In the genomic region with DNA sequence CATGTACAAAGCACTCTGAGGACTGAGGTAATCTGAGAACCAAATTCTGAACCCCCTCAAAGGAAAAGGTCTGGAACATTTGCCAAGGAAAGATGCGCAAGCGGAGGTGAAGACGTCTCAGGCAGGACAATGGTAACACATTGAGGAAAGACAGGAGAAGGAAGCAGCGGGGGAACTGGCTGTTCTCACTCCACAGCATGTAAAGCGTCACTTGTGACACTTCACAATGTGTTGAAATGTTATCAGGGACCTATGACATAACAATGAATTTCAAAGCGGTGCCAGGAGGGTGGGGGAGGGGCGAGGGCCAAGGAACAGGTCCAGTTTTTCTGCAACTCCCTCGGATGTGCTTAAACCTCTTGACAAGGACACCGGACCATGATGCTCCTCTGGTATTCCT, we compare ENCODE assay signal across 34 mouse cellular contexts.
A peak's percentile ranks its signal among the peaks of the same experiment; 100 is the strongest.
DNase-seq lines count a peak whose midpoint lies in the region; ATAC-seq lines count a peak whose summit lies in the region.
"Had no signal": no experiment of that assay in that cellular context is flagged by ENCODE, and none has a peak within 500 bp of the region (broad histone marks: within the 10 kb centered on the region; RNA-seq: fewer than 3 reads in every experiment).

No protein-coding gene starts in this region.

- DNase-seq in heart, adult 9 months (ENCODE audit: low spot score in 2 of 2), result peak; percentile 12 to 18
- DNase-seq in heart, postnatal 10 days, result peak; percentile 36 to 42
- DNase-seq in embryo, embryonic 10.5 days (ENCODE audit: low spot score), result no peak
- DNase-seq in gastrocnemius, postnatal 10 days, result no peak
- no peak for DNase-seq in gastrocnemius, postnatal 14 days
- DNase-seq: adrenal gland, postnatal 10 days; cerebellum, adult 9-10 months; cerebellum, postnatal 36 days; embryo, embryonic 11 days; kidney, adult 8-10 months; kidney, postnatal 4 days; layer of hippocampus, postnatal 36 days; liver; lung, adult 2 months; lung, postnatal 10 days; retina, postnatal 1 day; right cerebral cortex, postnatal 25 days; thymus, adult 18-20 months; thymus, postnatal 25 days had no signal

- intact Hi-C loops in heart, postnatal 10 days (cut with DNase I), result loop anchor here (5.0 kb wide), 1 partner anchor 217 kb away; no protein-coding TSS in a partner anchor
- intact Hi-C loops in gastrocnemius, postnatal 14 days (cut with DNase I; ENCODE audit: low total_unique reads), result no loop called here

- no peaks in the 10 kb centered on the region for H3K36me3 ChIP-seq in heart, embryonic 11.5 days (ENCODE audit: control insufficient read depth, insufficient read depth, low read length)
- H3K36me3 ChIP-seq in heart, embryonic 13.5 days, result no peaks in the 10 kb centered on the region
- H3K36me3 ChIP-seq: embryonic facial prominence, embryonic 12.5 days; hindbrain, embryonic 12.5 days; midbrain, embryonic 10.5 days; midbrain, embryonic 15.5 days; neural tube, embryonic 15.5 days; stomach, embryonic 15.5 days had no signal

- peaks cover 5% of the 10 kb centered on the region for H3K4me1 ChIP-seq in heart, embryonic 11.5 days (ENCODE audit: control insufficient read depth, insufficient read depth, low read length)
- H3K4me1 ChIP-seq in heart, embryonic 13.5 days, result peaks cover 24% of the 10 kb centered on the region
- H3K4me1 ChIP-seq: embryonic facial prominence, embryonic 12.5 days; hindbrain, embryonic 12.5 days; midbrain, embryonic 10.5 days; midbrain, embryonic 15.5 days; neural tube, embryonic 15.5 days; stomach, embryonic 15.5 days had no signal

- no peaks in the 10 kb centered on the region for H3K27me3 ChIP-seq in heart, embryonic 11.5 days (ENCODE audit: control insufficient read depth, insufficient read depth, low read length)
- H3K27me3 ChIP-seq in heart, embryonic 13.5 days (replicated peaks), result peaks cover 21% of the 10 kb centered on the region
- H3K27me3 ChIP-seq: embryonic facial prominence, embryonic 12.5 days; hindbrain, embryonic 12.5 days; midbrain, embryonic 15.5 days; neural tube, embryonic 15.5 days; Patski; stomach, embryonic 15.5 days had no signal

- ATAC-seq in heart, embryonic 11.5 days (replicated peaks; ENCODE audit: insufficient number of reproducible peaks, low FRiP score, low TSS enrichment), result no peak
- peak; percentile 37; the same call in 1 of the 2 replicates for ATAC-seq in heart, embryonic 13.5 days (ENCODE audit: extremely low read depth, insufficient number of reproducible peaks, low FRiP score, low TSS enrichment)
- ATAC-seq: forebrain, embryonic 14.5 days; hindbrain, postnatal 0 days; intestine, embryonic 16.5 days; midbrain, embryonic 15.5 days; Patski had no signal

- H3K4me3 ChIP-seq in heart, embryonic 11.5 days (ENCODE audit: low read depth, low read length), result no peak overlapping the region
- no peak overlapping the region for H3K4me3 ChIP-seq in heart, embryonic 13.5 days
- H3K4me3 ChIP-seq: embryonic facial prominence, embryonic 12.5 days; hindbrain, embryonic 12.5 days; midbrain, embryonic 10.5 days; midbrain, embryonic 15.5 days; neural tube, embryonic 15.5 days; stomach, embryonic 15.5 days had no signal

- H3K9ac ChIP-seq in heart, embryonic 11.5 days (ENCODE audit: low read depth, low read length), result no peak overlapping the region
- no peak overlapping the region for H3K9ac ChIP-seq in heart, embryonic 13.5 days
- H3K9ac ChIP-seq: embryonic facial prominence, embryonic 12.5 days; hindbrain, embryonic 12.5 days; liver, embryonic 14.5 days; midbrain, embryonic 15.5 days; neural tube, embryonic 15.5 days; stomach, embryonic 15.5 days had no signal

- H3K4me2 ChIP-seq in heart, embryonic 11.5 days, result no peak overlapping the region; the same call in 1 of the 2 replicates
- H3K4me2 ChIP-seq in heart, embryonic 13.5 days, result peak overlapping the region; percentile 26
- H3K4me2 ChIP-seq: embryonic facial prominence, embryonic 12.5 days; hindbrain, embryonic 12.5 days; midbrain, embryonic 15.5 days; neural tube, embryonic 15.5 days; stomach, embryonic 15.5 days had no signal

- no peaks in the 10 kb centered on the region for H3K9me3 ChIP-seq in heart, embryonic 11.5 days (replicated peaks; ENCODE audit: control insufficient read depth, low read length)
- H3K9me3 ChIP-seq in heart, embryonic 13.5 days, result no peaks in the 10 kb centered on the region
- H3K9me3 ChIP-seq: embryonic facial prominence, embryonic 12.5 days; hindbrain, embryonic 12.5 days; midbrain, embryonic 10.5 days; midbrain, embryonic 15.5 days; neural tube, embryonic 15.5 days; stomach, embryonic 15.5 days had no signal

- 20% methylated on average over 9 of the region's 9 CpGs for WGBS in heart, embryonic 11.5 days (ENCODE audit: insufficient replicate concordance)
- 13% methylated on average over 9 of the region's 9 CpGs for WGBS in heart, embryonic 13.5 days

- H3K27ac ChIP-seq in heart, embryonic 11.5 days (ENCODE audit: low read depth, low read length), result no peak overlapping the region
- peak overlapping the region; percentile 43; the same call in 1 of the 2 replicates for H3K27ac ChIP-seq in heart, embryonic 13.5 days (replicated peaks)
- H3K27ac ChIP-seq: embryonic facial prominence, embryonic 12.5 days; hindbrain, embryonic 12.5 days; hindbrain, postnatal 0 days; kidney, postnatal 0 days; liver, embryonic 14.5 days; macrophage; midbrain, embryonic 10.5 days; midbrain, embryonic 15.5 days; neural tube, embryonic 15.5 days; stomach, embryonic 15.5 days had no signal

Comparison
In these comparisons a context has a peak if more than half of its experiments do, and no peak if none do; other contexts are left out.
1. DNase-seq: peak in heart, adult 9 months (2 of 2) and heart, postnatal 10 days (2 of 2); none in embryo, embryonic 10.5 days (single experiment), gastrocnemius, postnatal 10 days (single experiment) and gastrocnemius, postnatal 14 days (single experiment).